Mouse (Mus musculus) olfactory bulb, adult 2 months (tissue): ENCODE results near the gene Ctsz. TPM values are rescaled to one million over a fixed set of nuclear protein-coding genes. Genes with fewer than 3 reads are reported as not detected.

Experiments
- H3K27ac ChIP-seq: fragments of 200-500 bp; 2 replicates; pipeline ENCODE4 v1.5.1; 2012; ENCODE audit warnings: low read depth, low read length; ENCODE audit not compliant: insufficient read depth
- H3K4me1 ChIP-seq: fragments of 200-500 bp; 2 replicates; pipeline ENCODE4 v1.6.1; 2012; ENCODE audit warnings: low read length; ENCODE audit not compliant: control insufficient read depth, insufficient read depth
- H3K4me3 ChIP-seq: fragments of 200-500 bp; 2 replicates; pipeline ENCODE4 v1.5.1; 2012; ENCODE audit warnings: mild to moderate bottlenecking, low read depth, low read length, moderate library complexity; ENCODE audit not compliant: insufficient read depth
- CTCF ChIP-seq: fragments of 200-500 bp; IDR thresholded peaks from 2 replicates; pipeline ENCODE4 v1.5.1; 2012; ENCODE audit warnings: low read depth, mild to moderate bottlenecking, low read length, moderate library complexity; ENCODE audit not compliant: insufficient read depth
- POLR2A ChIP-seq: fragments of 200-500 bp; IDR thresholded peaks from 2 replicates; pipeline ENCODE4 v1.6.1; 2012; ENCODE audit warnings: mild to moderate bottlenecking, low read depth, low read length, moderate library complexity; ENCODE audit not compliant: insufficient read depth
- whole genome bisulfite sequencing: fragments of 180-500 bp; shearing (Covaris S2); methylation state at CpG from one replicate; pipeline ENCODE4 v1.1.7; 2018; 5-methylcytosine and 5-hydroxymethylcytosine counted together
- polyA plus RNA-seq: library from polyadenylated mRNA; stranded (reverse); fragments of >200 nt; gene quantifications from 2 replicates; pipeline ENCODE4 v1.2.4, GENCODE M21; 2012; ENCODE audit warnings: low replicate concordance; ENCODE audit not compliant: missing spikeins, insufficient read depth, insufficient read length

Ctsz gene
- polyA plus RNA-seq, 1 experiment = not detected

DNA sequence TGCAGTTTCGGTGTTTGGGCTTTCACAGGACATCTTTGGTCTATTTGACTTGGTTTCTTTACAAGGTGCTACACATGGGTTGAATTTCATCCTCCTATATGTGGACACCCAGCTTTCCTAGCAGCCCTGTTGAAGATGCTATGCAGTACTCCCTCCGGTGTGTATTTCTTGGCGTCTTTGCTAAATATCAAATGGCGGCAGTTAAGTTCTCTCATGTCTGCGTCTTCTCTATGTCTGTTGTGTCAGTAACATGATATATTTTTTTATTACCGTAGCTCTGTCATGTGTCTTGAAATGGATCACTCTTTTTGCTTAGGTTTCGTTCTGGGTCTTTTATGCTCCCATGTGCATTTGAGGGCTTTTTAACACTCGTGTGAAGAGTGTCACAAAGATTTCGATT, 57.8 kb downstream of the Ctsz start:
- H3K27ac ChIP-seq = no peak overlapping the region
- TF ChIP-seq POLR2A (no peak), CTCF (no peak)
- 93% methylated on average over 9 of the region's 9 CpGs for WGBS
- H3K4me1 ChIP-seq = no peaks in the 10 kb centered on the region
- no peak overlapping the region for H3K4me3 ChIP-seq

Other genes starting within 250 kb of the Ctsz start
- gene Gnas, start 154.7 kb downstream of the Ctsz start, polyA plus RNA-seq = 195 and 698 TPM in 2 replicates
- gene Gm20721, start 92.3 kb downstream of the Ctsz start, polyA plus RNA-seq = not detected in 2 replicates
- gene Nelfcd, start 23.2 kb downstream of the Ctsz start, polyA plus RNA-seq = not detected in 2 replicates
- not detected in 2 replicates for gene Tubb1, start 11.7 kb upstream of the Ctsz start, polyA plus RNA-seq
- not detected in 2 replicates for gene Atp5e, start 25.1 kb upstream of the Ctsz start, polyA plus RNA-seq
- not detected in 2 replicates for gene Prelid3b, start 34.0 kb upstream of the Ctsz start, polyA plus RNA-seq
- gene Zfp831, start 204.5 kb upstream of the Ctsz start, polyA plus RNA-seq = not detected in 2 replicates